Mouse (Mus musculus) midbrain, embryonic 14.5 days (tissue): Measurements from ENCODE around the gene Drd4. TPM values are rescaled to one million over a fixed set of nuclear protein-coding genes. Genes with fewer than 3 reads are reported as not detected.
A peak's percentile ranks its signal among the peaks of the same experiment; 100 is the strongest.

Experiments
- ATAC-seq: fragments of 200-750 bp; cut with Nextera tagmentation; 2 replicates; pipeline ENCODE4 v1.8.0; 2017; ENCODE audit warnings: moderate number of reproducible peaks, moderate library complexity; ENCODE audit not compliant: low FRiP score, low TSS enrichment
- DNase-seq: peaks from one replicate; pipeline ENCODE4 v3.0.0-alpha.2; 2015
- H3K27ac ChIP-seq: fragments of 300-500 bp; sonication (generic); replicated peaks from 2 replicates; pipeline ENCODE4 v1.5.1; 2014; ENCODE audit warnings: mild to moderate bottlenecking, low read depth, low read length, moderate library complexity
- H3K27me3 ChIP-seq: fragments of 300-500 bp; sonication (generic); 2 replicates; pipeline ENCODE4 v1.6.1; 2014; ENCODE audit warnings: low read length, control low read depth, mixed read lengths; ENCODE audit not compliant: control insufficient read depth, insufficient read depth
- H3K36me3 ChIP-seq: fragments of 300-500 bp; sonication (generic); 2 replicates; pipeline ENCODE4 v1.6.1; 2014; ENCODE audit warnings: low read length, control low read depth; ENCODE audit not compliant: control insufficient read depth, insufficient read depth
- H3K4me1 ChIP-seq: fragments of 300-500 bp; sonication (generic); 2 replicates; pipeline ENCODE4 v1.6.1; 2014; ENCODE audit warnings: mild to moderate bottlenecking, antibody characterized with exemption, low read length, control low read depth; ENCODE audit not compliant: control insufficient read depth, insufficient read depth
- H3K4me2 ChIP-seq: fragments of 300-500 bp; sonication (generic); 2 replicates; pipeline ENCODE4 v1.6.1; 2014; ENCODE audit warnings: mild to moderate bottlenecking, low read length, moderate library complexity
- H3K4me3 ChIP-seq: fragments of 300-500 bp; sonication (generic); replicated peaks from 2 replicates; pipeline ENCODE4 v1.5.1; 2014; ENCODE audit warnings: low read depth, low read length
- H3K9ac ChIP-seq: fragments of 300-500 bp; sonication (generic); replicated peaks from 2 replicates; pipeline ENCODE4 v1.6.1; 2014; ENCODE audit warnings: mild to moderate bottlenecking, low read length, moderate library complexity
- H3K9me3 ChIP-seq: fragments of 300-500 bp; sonication (generic); 2 replicates; pipeline ENCODE4 v1.6.1; 2016; ENCODE audit warnings: low read length, control low read depth, mixed read lengths; ENCODE audit not compliant: control insufficient read depth
- WGBS: fragments of 180-500 bp; shearing (Covaris S2); extraction: QIAGEN DNeasy Blood & Tissue Kit; methylation state at CpG from one replicate; pipeline ENCODE4 v1.1.7; 2014; 5-methylcytosine and 5-hydroxymethylcytosine counted together
- polyA plus RNA-seq: library from polyadenylated mRNA; unstranded; fragments of >200 nt; fragmentation: Nextera tagmentation; extraction: Ambion mirVana; gene quantifications from 2 replicates; pipeline ENCODE4 v1.2.1, GENCODE M21; 2014

Gene Drd4
- polyA plus RNA-seq, 1 experiment from 2014 or later, result 0.53 TPM

GRCm38 (mm10) chr7:141324686-141325085 lies 32.9 kb downstream of the Drd4 start:
- H3K27me3 ChIP-seq, result no peaks in the 10 kb centered on the region
- DNase-seq, result no peak
- H3K4me3 ChIP-seq, result no peak overlapping the region
- H3K4me1 ChIP-seq, result peaks cover 28% of the 10 kb centered on the region
- no peaks in the 10 kb centered on the region for H3K9me3 ChIP-seq
- 95% methylated on average over 1 of the region's 1 CpGs for WGBS
- H3K4me2 ChIP-seq, result 0 out of 2 replicates have a peak overlapping the region, but pooled peaks have one; percentile 14
- no peak overlapping the region for H3K27ac ChIP-seq
- no peak overlapping the region for H3K9ac ChIP-seq
- no peak for ATAC-seq
- peaks cover 42% of the 10 kb centered on the region for H3K36me3 ChIP-seq

- Histone ChIP-seq H3K36me3 (peaks cover 22% of the 10 kb centered on the region), H3K27me3 (no peaks in the 10 kb centered on the region), H3K4me3 (peak overlapping the region; percentile 68), H3K9me3 (no peaks in the 10 kb centered on the region), H3K4me2 (peak overlapping the region; percentile 100), H3K4me1 (peaks cover 28% of the 10 kb centered on the region), H3K9ac (peak overlapping the region; percentile 94), H3K27ac (peak overlapping the region; percentile 100)
- DNase-seq, result peak; percentile 21
- ATAC-seq, result peak; percentile 32
- 6% methylated on average over 30 of the region's 35 CpGs for WGBS
Measured at GRCm38 (mm10) chr7:141326546-141327446, 35.0 kb downstream of the Drd4 start.

- Histone ChIP-seq H3K4me2 (peak within 1 kb of the TSS; percentile 100), H3K4me3 (peak within 1 kb of the TSS; percentile 68), H3K9me3 (no peaks in the 10 kb centered on the region), H3K9ac (peak within 1 kb of the TSS; percentile 94), H3K27ac (peak within 1 kb of the TSS; percentile 100), H3K36me3 (peaks cover 18% of the 10 kb centered on the region), H3K4me1 (peaks cover 28% of the 10 kb centered on the region), H3K27me3 (no peaks in the 10 kb centered on the region)
- peak; percentile 100 for DNase-seq
- peak; percentile 96 for ATAC-seq
- WGBS, result under 1% methylated on average over 105 of the region's 105 CpGs
Measured at GRCm38 (mm10) chr7:141327469-141328372, 35.9 kb downstream of the Drd4 start, which contains the start of the genes Deaf1 and Tmem80. Gene Deaf1 (minus strand): TSS chr7:141327690. Gene Tmem80 (plus strand): TSS chr7:141327739.

- Histone ChIP-seq H3K9ac (peak overlapping the region; percentile 94), H3K9me3 (no peaks in the 10 kb centered on the region), H3K4me1 (peaks cover 28% of the 10 kb centered on the region), H3K4me3 (peak overlapping the region; percentile 68), H3K27ac (peak overlapping the region; percentile 100), H3K36me3 (peaks cover 16% of the 10 kb centered on the region), H3K27me3 (no peaks in the 10 kb centered on the region), H3K4me2 (peak overlapping the region; percentile 100)
- 16% methylated on average over 24 of the region's 24 CpGs for WGBS
- no peak; the same call in none of the 2 replicates for ATAC-seq
- DNase-seq, result no peak
Measured at GRCm38 (mm10) chr7:141328373-141328990, 36.7 kb downstream of the Drd4 start.

- ATAC-seq (no peak), DNase-seq (no peak)
- Histone ChIP-seq H3K9ac (no peak overlapping the region), H3K9me3 (no peaks in the 10 kb centered on the region), H3K27ac (no peak overlapping the region), H3K4me3 (no peak overlapping the region), H3K4me2 (no peak overlapping the region), H3K27me3 (no peaks in the 10 kb centered on the region), H3K36me3 (peaks cover 18% of the 10 kb centered on the region), H3K4me1 (peaks cover 22% of the 10 kb centered on the region)
Measured at GRCm38 (mm10) chr7:141330706-141331105, 38.9 kb downstream of the Drd4 start.

GRCm38 (mm10) chr7:141331990-141332389 lies 40.2 kb downstream of the Drd4 start:
- Histone ChIP-seq H3K27ac (no peak overlapping the region), H3K4me3 (no peak overlapping the region), H3K27me3 (no peaks in the 10 kb centered on the region), H3K36me3 (peaks cover 18% of the 10 kb centered on the region), H3K9ac (no peak overlapping the region), H3K4me2 (no peak overlapping the region), H3K9me3 (no peaks in the 10 kb centered on the region), H3K4me1 (peaks cover 9% of the 10 kb centered on the region)
- WGBS, result 85% methylated on average over 6 of the region's 6 CpGs
- ATAC-seq (no peak), DNase-seq (no peak)

- WGBS, result 91% methylated on average over 2 of the region's 2 CpGs
- Histone ChIP-seq H3K4me1 (no peaks in the 10 kb centered on the region), H3K4me3 (no peak overlapping the region), H3K9ac (no peak overlapping the region), H3K27ac (no peak overlapping the region), H3K27me3 (no peaks in the 10 kb centered on the region), H3K9me3 (no peaks in the 10 kb centered on the region), H3K4me2 (no peak overlapping the region), H3K36me3 (peaks cover 18% of the 10 kb centered on the region)
- no peak for DNase-seq
- no peak for ATAC-seq
Measured at GRCm38 (mm10) chr7:141335044-141335579, 43.3 kb downstream of the Drd4 start.

GRCm38 (mm10) chr7:141335682-141336081 lies 43.9 kb downstream of the Drd4 start:
- Histone ChIP-seq H3K9ac (no peak overlapping the region), H3K27ac (no peak overlapping the region), H3K4me2 (no peak overlapping the region), H3K4me3 (no peak overlapping the region), H3K27me3 (no peaks in the 10 kb centered on the region), H3K36me3 (peaks cover 18% of the 10 kb centered on the region), H3K9me3 (no peaks in the 10 kb centered on the region), H3K4me1 (no peaks in the 10 kb centered on the region)
- DNase-seq, result no peak
- 93% methylated on average over 4 of the region's 4 CpGs for WGBS
- no peak for ATAC-seq
